Mouse (Mus musculus) hindbrain, postnatal 0 days (tissue): ENCODE measurements around the gene Agpat1. TPM values are rescaled to one million over a fixed set of nuclear protein-coding genes. Genes with fewer than 3 reads are reported as not detected.

ENCODE experiments used
- ATAC-seq: fragments of 200-750 bp; cut with Nextera tagmentation; 2 replicates; pipeline ENCODE4 v1.8.0; 2017; ENCODE audit warnings: mild to moderate bottlenecking, moderate TSS enrichment, moderate library complexity
- DNase-seq: peaks from one replicate; pipeline ENCODE4 v3.0.0-alpha.2; 2015; ENCODE audit warnings: low spot score
- H3K27ac ChIP-seq: fragments of 300-500 bp; sonication (generic); 2 replicates; pipeline ENCODE4 v1.5.1; 2014; ENCODE audit warnings: mild to moderate bottlenecking
- H3K27me3 ChIP-seq: fragments of 300-500 bp; sonication (generic); 2 replicates; pipeline ENCODE4 v1.6.1; 2014; ENCODE audit warnings: low read length, mixed read lengths; ENCODE audit not compliant: insufficient read depth
- H3K36me3 ChIP-seq: fragments of 300-500 bp; sonication (generic); 2 replicates; pipeline ENCODE4 v1.6.1; 2014; ENCODE audit warnings: low read length, mixed read lengths; ENCODE audit not compliant: insufficient read depth
- H3K4me1 ChIP-seq: fragments of 300-500 bp; sonication (generic); 2 replicates; pipeline ENCODE4 v1.6.1; 2014; ENCODE audit warnings: antibody characterized with exemption, low read length, mixed read lengths; ENCODE audit not compliant: insufficient read depth
- H3K4me2 ChIP-seq: fragments of 300-500 bp; sonication (generic); 2 replicates; pipeline ENCODE4 v1.6.1; 2014; ENCODE audit warnings: low read depth, mild to moderate bottlenecking, low read length, moderate library complexity, mixed read lengths
- H3K4me3 ChIP-seq: fragments of 300-500 bp; sonication (generic); 2 replicates; pipeline ENCODE4 v1.5.1; 2014; ENCODE audit warnings: low read length
- H3K9ac ChIP-seq: fragments of 300-500 bp; sonication (generic); replicated peaks from 2 replicates; pipeline ENCODE4 v1.6.1; 2014; ENCODE audit warnings: mild to moderate bottlenecking, low read length, moderate library complexity, mixed read lengths
- H3K9me3 ChIP-seq: fragments of 300-500 bp; sonication (generic); 2 replicates; pipeline ENCODE4 v1.6.1; 2016; ENCODE audit warnings: low read length, mixed read lengths
- CTCF ChIP-seq: IDR thresholded peaks from 2 replicates; pipeline ENCODE4 v1.5.1; 2016; ENCODE audit warnings: antibody characterized with exemption, control low read depth, low read depth
- WGBS: fragments of 180-500 bp; shearing (Covaris S2); extraction: QIAGEN DNeasy Blood & Tissue Kit; methylation state at CpG from one replicate; pipeline ENCODE4 v1.1.7; 2014; 5-methylcytosine and 5-hydroxymethylcytosine counted together
- polyA plus RNA-seq: library from polyadenylated mRNA; unstranded; fragments of >200 nt; fragmentation: Nextera tagmentation; extraction: Ambion mirVana; gene quantifications from 2 replicates; pipeline ENCODE4 v1.2.1, GENCODE M21; 2015
- total RNA-seq: library from RNA; depleted of rRNA; stranded (reverse); fragments of >200 nt; gene quantifications from 2 replicates; pipeline ENCODE4 v1.2.3, GENCODE M21; 2014

The Agpat1 gene
- total and polyA plus RNA-seq, 2 experiments from 2014 or later, result 98.4 to 322 TPM

DNA sequence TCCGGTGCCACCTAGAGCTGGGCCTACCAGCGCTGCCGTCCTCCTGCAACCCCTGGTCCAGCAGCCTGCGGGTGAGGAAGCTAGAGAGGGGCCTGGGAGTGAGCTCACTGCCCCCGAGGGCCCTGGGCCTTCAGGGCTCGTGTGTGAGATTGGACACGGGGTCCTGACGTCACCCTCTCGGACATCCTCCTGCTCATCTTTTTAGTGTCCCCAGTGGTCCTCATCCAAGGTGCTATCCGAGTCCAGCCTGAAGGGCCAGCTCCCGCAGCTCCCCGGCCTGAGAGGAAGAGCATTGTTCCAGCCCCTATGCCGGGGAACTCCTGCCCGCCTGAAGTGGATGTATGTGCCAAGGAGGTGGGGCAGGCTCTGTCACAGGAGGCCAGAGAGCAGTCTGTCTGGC lies 46.7 kb downstream of the Agpat1 start:
- peaks cover 42% of the 10 kb centered on the region for H3K36me3 ChIP-seq

DNA sequence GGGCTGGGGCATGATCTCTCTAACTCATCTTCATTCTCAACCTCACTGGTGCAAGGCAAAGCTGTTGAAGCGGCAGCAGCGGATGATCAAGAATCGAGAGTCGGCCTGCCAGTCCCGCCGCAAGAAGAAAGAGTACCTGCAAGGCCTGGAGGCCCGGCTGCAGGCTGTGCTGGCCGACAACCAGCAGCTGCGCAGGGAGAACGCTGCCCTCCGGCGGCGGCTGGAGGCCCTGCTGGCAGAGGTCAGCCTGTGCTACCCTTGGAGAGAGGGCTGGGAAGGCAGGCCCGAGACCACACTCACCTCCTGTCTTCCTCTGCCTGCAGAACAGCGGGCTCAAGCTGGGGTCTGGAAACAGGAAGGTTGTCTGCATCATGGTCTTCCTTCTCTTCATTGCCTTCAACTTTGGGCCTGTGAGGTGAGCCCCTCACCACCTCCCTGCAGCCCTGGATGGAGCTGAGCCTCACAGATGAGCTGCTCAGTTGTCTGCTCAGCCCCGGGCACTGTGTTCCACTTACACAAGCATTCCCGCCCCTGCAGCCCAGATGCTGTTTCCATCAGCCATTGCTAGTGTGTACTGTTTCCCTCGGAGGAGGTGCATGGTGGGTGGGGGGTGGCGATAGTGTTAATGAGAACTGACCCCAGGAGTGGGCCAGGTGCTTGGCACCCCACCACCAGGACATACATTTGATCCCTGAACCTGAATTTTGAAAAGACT lies 47.6 kb downstream of the Agpat1 start:
- Histone ChIP-seq H3K36me3 (peaks cover 42% of the 10 kb centered on the region), H3K27ac (no peak overlapping the region), H3K9me3 (no peaks in the 10 kb centered on the region), H3K27me3 (no peaks in the 10 kb centered on the region), H3K9ac (no peak overlapping the region), H3K4me1 (peaks cover 10% of the 10 kb centered on the region; the same call in 1 of the 2 replicates), H3K4me3 (no peak overlapping the region), H3K4me2 (no peak overlapping the region)
- TF ChIP-seq CTCF, result peak; percentile 66
- peak; percentile 44 for DNase-seq
- WGBS, result 42% methylated on average over 19 of the region's 19 CpGs
- ATAC-seq, result no peak

More for the DNA sequence above, 46.7 kb downstream of the Agpat1 start:
- H3K9me3 ChIP-seq, result no peaks in the 10 kb centered on the region
- ATAC-seq (no peak), DNase-seq (no peak)
- no peak overlapping the region for H3K4me3 ChIP-seq
- no peak for TF ChIP-seq CTCF
- H3K27me3 ChIP-seq, result no peaks in the 10 kb centered on the region
- H3K27ac ChIP-seq, result no peak overlapping the region
- no peak overlapping the region for H3K9ac ChIP-seq
- WGBS, result 88% methylated on average over 14 of the region's 14 CpGs
- no peak overlapping the region for H3K4me2 ChIP-seq
- peaks cover 7% of the 10 kb centered on the region; the same call in 1 of the 2 replicates for H3K4me1 ChIP-seq

DNA sequence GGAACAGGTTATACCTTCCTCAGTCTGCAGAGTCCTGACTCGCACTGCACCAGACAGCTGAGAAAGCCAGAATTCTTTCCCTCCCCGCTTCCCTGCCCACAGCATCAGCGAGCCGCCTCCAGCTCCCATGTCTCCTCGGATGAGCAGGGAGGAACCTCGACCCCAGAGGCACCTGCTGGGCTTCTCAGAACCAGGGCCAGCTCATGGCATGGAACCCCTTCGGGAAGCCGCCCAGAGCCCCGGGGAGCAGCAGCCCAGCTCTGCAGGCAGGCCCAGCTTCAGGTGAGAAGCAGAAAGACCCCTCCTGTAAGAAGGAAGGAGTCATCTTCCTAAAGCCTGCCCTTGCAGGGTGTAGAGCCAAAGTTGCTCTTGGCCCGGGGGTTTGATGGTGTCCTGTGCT lies 48.5 kb downstream of the Agpat1 start:
- Histone ChIP-seq H3K36me3 (peaks cover 42% of the 10 kb centered on the region), H3K4me3 (no peak overlapping the region), H3K4me1 (peaks cover 10% of the 10 kb centered on the region; the same call in 1 of the 2 replicates), H3K9ac (no peak overlapping the region), H3K9me3 (no peaks in the 10 kb centered on the region), H3K4me2 (no peak overlapping the region), H3K27ac (no peak overlapping the region), H3K27me3 (no peaks in the 10 kb centered on the region)
- ATAC-seq (no peak), DNase-seq (no peak)
- TF ChIP-seq CTCF, result no peak
- WGBS, result 88% methylated on average over 10 of the region's 10 CpGs

DNA sequence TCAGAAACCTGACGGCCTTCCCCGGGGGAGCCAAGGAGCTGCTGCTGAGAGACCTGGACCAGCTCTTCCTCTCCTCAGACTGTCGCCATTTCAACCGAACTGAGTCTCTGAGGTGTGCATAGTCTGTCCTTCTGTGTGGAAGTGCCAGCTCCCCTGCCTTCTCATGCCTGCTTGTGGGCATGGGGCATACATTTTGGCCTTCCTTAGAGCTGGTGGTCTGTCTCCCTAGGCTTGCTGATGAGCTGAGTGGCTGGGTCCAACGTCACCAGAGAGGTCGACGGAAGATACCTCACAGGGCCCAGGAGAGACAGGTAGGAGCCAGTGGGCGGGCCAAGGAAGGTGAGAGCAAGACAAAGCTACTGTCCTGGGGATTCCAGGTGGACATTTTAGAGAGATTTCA lies 48.9 kb downstream of the Agpat1 start:
- ATAC-seq, result no peak
- peaks cover 42% of the 10 kb centered on the region for H3K36me3 ChIP-seq

DNA sequence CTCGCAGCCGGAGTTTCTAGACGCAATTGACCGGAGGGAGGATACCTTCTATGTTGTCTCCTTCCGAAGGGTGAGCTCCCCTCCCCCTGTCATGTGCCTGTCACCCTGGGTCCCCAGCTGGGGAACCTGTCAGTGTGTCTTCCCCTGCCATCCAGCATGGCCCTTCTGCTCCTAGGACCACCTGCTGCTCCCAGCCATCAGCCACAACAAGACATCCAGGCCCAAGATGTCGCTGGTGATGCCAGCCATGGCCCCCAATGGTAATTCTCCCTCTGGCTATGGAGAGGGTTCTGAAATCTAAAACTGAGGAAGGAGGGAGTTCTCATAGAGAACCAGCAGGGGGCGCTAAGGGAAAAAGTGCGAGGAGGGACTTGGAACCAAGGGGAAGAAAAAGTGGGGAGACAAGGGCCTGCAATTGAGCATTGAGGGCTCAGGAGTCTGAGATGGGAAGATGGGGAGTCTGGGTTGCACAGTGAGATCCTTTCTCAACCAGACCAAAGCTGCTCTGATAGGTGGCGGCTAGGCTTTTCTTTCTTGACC lies 49.8 kb downstream of the Agpat1 start:
- WGBS, result 64% methylated on average over 9 of the region's 9 CpGs
- peaks cover 10% of the 10 kb centered on the region; the same call in 1 of the 2 replicates for H3K4me1 ChIP-seq
- no peak for ATAC-seq
- H3K36me3 ChIP-seq, result peaks cover 42% of the 10 kb centered on the region
- no peak overlapping the region for H3K9ac ChIP-seq
- DNase-seq, result peak; percentile 65
- H3K27ac ChIP-seq, result no peak overlapping the region
- no peak overlapping the region for H3K4me2 ChIP-seq
- H3K9me3 ChIP-seq, result no peaks in the 10 kb centered on the region
- TF ChIP-seq CTCF, result peak; percentile 81
- H3K4me3 ChIP-seq, result no peak overlapping the region
- no peaks in the 10 kb centered on the region for H3K27me3 ChIP-seq

More for the DNA sequence above, 48.9 kb downstream of the Agpat1 start:
- H3K9ac ChIP-seq, result no peak overlapping the region
- WGBS, result 89% methylated on average over 8 of the region's 8 CpGs
- no peaks in the 10 kb centered on the region for H3K9me3 ChIP-seq
- no peak overlapping the region for H3K4me2 ChIP-seq
- no peaks in the 10 kb centered on the region for H3K27me3 ChIP-seq
- H3K4me1 ChIP-seq, result peaks cover 10% of the 10 kb centered on the region; the same call in 1 of the 2 replicates
- no peak for TF ChIP-seq CTCF
- no peak overlapping the region for H3K4me3 ChIP-seq
- DNase-seq, result no peak
- no peak overlapping the region for H3K27ac ChIP-seq

DNA sequence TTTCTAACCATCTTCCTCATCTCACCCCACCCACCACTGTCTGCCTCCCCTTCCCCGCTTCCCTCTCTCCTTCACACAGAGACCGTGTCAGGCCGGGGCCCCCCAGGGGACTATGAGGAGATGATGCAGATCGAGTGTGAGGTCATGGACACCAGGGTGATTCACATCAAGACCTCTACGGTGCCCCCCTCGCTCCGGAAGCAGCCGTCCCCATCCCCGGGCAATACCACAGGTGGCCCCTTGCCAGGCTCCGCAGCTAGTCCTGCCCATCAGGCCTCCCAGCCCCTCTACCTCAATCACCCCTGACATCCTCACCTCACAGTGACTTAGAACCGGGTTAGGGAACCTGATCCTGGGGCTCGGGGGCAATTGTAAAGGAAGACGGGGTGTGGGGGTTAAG lies 50.3 kb downstream of the Agpat1 start:
- ATAC-seq (no peak), DNase-seq (no peak)
- no peaks in the 10 kb centered on the region for H3K9me3 ChIP-seq
- H3K4me3 ChIP-seq, result no peak overlapping the region
- H3K27ac ChIP-seq, result no peak overlapping the region
- TF ChIP-seq CTCF, result no peak
- H3K27me3 ChIP-seq, result no peaks in the 10 kb centered on the region
- H3K4me1 ChIP-seq, result peaks cover 10% of the 10 kb centered on the region; the same call in 1 of the 2 replicates
- WGBS, result 93% methylated on average over 13 of the region's 13 CpGs
- H3K36me3 ChIP-seq, result peaks cover 37% of the 10 kb centered on the region
- H3K9ac ChIP-seq, result no peak overlapping the region
- H3K4me2 ChIP-seq, result no peak overlapping the region

DNA sequence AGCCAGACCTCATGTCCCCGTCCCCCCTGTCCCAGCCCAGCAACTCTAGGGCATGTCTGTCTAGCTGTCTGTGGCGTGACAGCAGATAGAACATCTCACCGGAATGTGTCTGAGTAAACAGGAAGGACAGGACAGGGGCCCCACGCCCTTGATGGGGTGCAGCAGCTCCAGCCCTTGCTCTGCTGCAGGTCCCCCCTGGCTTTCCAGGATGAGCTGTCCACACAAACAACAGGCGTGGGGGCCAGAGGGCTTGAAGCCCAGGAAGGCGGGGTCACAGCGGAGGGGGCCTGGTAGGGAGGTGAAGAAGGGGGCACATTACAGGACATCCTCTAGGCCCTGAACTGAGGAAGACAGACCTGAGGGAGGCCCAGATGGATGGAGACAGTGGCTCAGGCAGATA lies 51.1 kb downstream of the Agpat1 start:
- Histone ChIP-seq H3K4me2 (no peak overlapping the region), H3K27ac (peak overlapping the region; percentile 38; the same call in 1 of the 2 replicates), H3K4me1 (peaks cover 10% of the 10 kb centered on the region; the same call in 1 of the 2 replicates), H3K27me3 (no peaks in the 10 kb centered on the region; the same call in 1 of the 2 replicates), H3K9ac (no peak overlapping the region), H3K36me3 (peaks cover 34% of the 10 kb centered on the region), H3K4me3 (no peak overlapping the region), H3K9me3 (no peaks in the 10 kb centered on the region)
- WGBS, result 75% methylated on average over 7 of the region's 7 CpGs
- 0 out of 2 replicates have a peak, but pooled peaks have one; percentile 3 for ATAC-seq
- DNase-seq, result no peak
- no peak for TF ChIP-seq CTCF
